Mouse (Mus musculus): ENCODE results near the gene Kif2c. TPM values are rescaled to one million over a fixed set of nuclear protein-coding genes. Genes with fewer than 3 reads are reported as not detected.
A peak's percentile ranks its signal among the peaks of the same experiment; 100 is the strongest.

Kif2c gene
- 0.05 and 0.16 TPM in 2 replicates for polyA plus RNA-seq (2012; rRNA removed)

- Histone ChIP-seq H3K4me3 (replicated peaks; ENCODE audit: insufficient read depth, low read depth, low read length) (peak within 1 kb of the TSS; percentile 68), H3K4me1 (ENCODE audit: control insufficient read depth, insufficient read depth, low read length) (peaks cover 3% of the 10 kb centered on the region; the same call in 1 of the 2 replicates), H3K27ac (ENCODE audit: insufficient read depth, low read length) (peak within 1 kb of the TSS; percentile 29; the same call in 1 of the 2 replicates), H3K27me3 (ENCODE audit: control insufficient read depth, insufficient read depth, low read length) (no peaks in the 10 kb centered on the region)
- no peak for TF ChIP-seq CTCF (IDR thresholded peaks at IDR 0.05; ENCODE audit: borderline replicate concordance, insufficient read depth, low read depth, low read length)
- TF ChIP-seq POLR2A (IDR thresholded peaks at IDR 0.05; ENCODE audit: borderline replicate concordance, insufficient read depth, low read length), result peak; percentile 54; the same call in 1 of the 2 replicates
- peak; percentile 90 to 94 for DNase-seq
- under 1% methylated on average over 42 of the region's 42 CpGs for WGBS
These were observed at the start of gene Kif2c for GRCm38 (mm10) chr4:117181863-117182758. Gene Kif2c, minus strand, starts transcription at chr4:117182639.

- Histone ChIP-seq H3K4me3 (replicated peaks; ENCODE audit: insufficient read depth, low read depth, low read length) (no peak overlapping the region), H3K27me3 (ENCODE audit: control insufficient read depth, insufficient read depth, low read length) (no peaks in the 10 kb centered on the region), H3K4me1 (ENCODE audit: control insufficient read depth, insufficient read depth, low read length) (no peaks in the 10 kb centered on the region), H3K27ac (ENCODE audit: insufficient read depth, low read length) (no peak overlapping the region)
- DNase-seq, result no peak
- no peak for TF ChIP-seq CTCF (IDR thresholded peaks at IDR 0.05; ENCODE audit: borderline replicate concordance, insufficient read depth, low read depth, low read length)
- no peak for TF ChIP-seq POLR2A (IDR thresholded peaks at IDR 0.05; ENCODE audit: borderline replicate concordance, insufficient read depth, low read length)
- WGBS, result 89% methylated on average over 2 of the region's 2 CpGs
These were observed 48.8 kb upstream of the Kif2c start for GRCm38 (mm10) chr4:117231208-117231607.

- Histone ChIP-seq H3K4me3 (replicated peaks; ENCODE audit: insufficient read depth, low read depth, low read length) (no peak overlapping the region), H3K27ac (ENCODE audit: insufficient read depth, low read length) (no peak overlapping the region), H3K27me3 (ENCODE audit: control insufficient read depth, insufficient read depth, low read length) (no peaks in the 10 kb centered on the region), H3K4me1 (ENCODE audit: control insufficient read depth, insufficient read depth, low read length) (no peaks in the 10 kb centered on the region)
- DNase-seq, result no peak
- no peak for TF ChIP-seq POLR2A (IDR thresholded peaks at IDR 0.05; ENCODE audit: borderline replicate concordance, insufficient read depth, low read length)
- peak; percentile 17; the same call in 1 of the 2 replicates for TF ChIP-seq CTCF (IDR thresholded peaks at IDR 0.05; ENCODE audit: borderline replicate concordance, insufficient read depth, low read depth, low read length)
- WGBS, result 60% methylated on average over 10 of the region's 10 CpGs
These were observed 47.9 kb upstream of the Kif2c start for GRCm38 (mm10) chr4:117230331-117230730.

- DNase-seq, result no peak
- Histone ChIP-seq H3K4me3 (replicated peaks; ENCODE audit: insufficient read depth, low read depth, low read length) (no peak overlapping the region), H3K4me1 (ENCODE audit: control insufficient read depth, insufficient read depth, low read length) (no peaks in the 10 kb centered on the region), H3K27ac (ENCODE audit: insufficient read depth, low read length) (no peak overlapping the region), H3K27me3 (ENCODE audit: control insufficient read depth, insufficient read depth, low read length) (no peaks in the 10 kb centered on the region)
- no peak for TF ChIP-seq POLR2A (IDR thresholded peaks at IDR 0.05; ENCODE audit: borderline replicate concordance, insufficient read depth, low read length)
- TF ChIP-seq CTCF (IDR thresholded peaks at IDR 0.05; ENCODE audit: borderline replicate concordance, insufficient read depth, low read depth, low read length), result no peak
- 85% methylated on average over 15 of the region's 15 CpGs for WGBS
These were observed 47.2 kb upstream of the Kif2c start for GRCm38 (mm10) chr4:117229590-117229989.

- Histone ChIP-seq H3K27me3 (ENCODE audit: control insufficient read depth, insufficient read depth, low read length) (no peaks in the 10 kb centered on the region), H3K4me1 (ENCODE audit: control insufficient read depth, insufficient read depth, low read length) (no peaks in the 10 kb centered on the region), H3K27ac (ENCODE audit: insufficient read depth, low read length) (no peak overlapping the region), H3K4me3 (replicated peaks; ENCODE audit: insufficient read depth, low read depth, low read length) (no peak overlapping the region)
- no peak for TF ChIP-seq CTCF (IDR thresholded peaks at IDR 0.05; ENCODE audit: borderline replicate concordance, insufficient read depth, low read depth, low read length)
- no peak for TF ChIP-seq POLR2A (IDR thresholded peaks at IDR 0.05; ENCODE audit: borderline replicate concordance, insufficient read depth, low read length)
- no peak for DNase-seq
These were observed 42.8 kb upstream of the Kif2c start for GRCm38 (mm10) chr4:117225250-117225649.

- TF ChIP-seq CTCF (IDR thresholded peaks at IDR 0.05; ENCODE audit: borderline replicate concordance, insufficient read depth, low read depth, low read length) (no peak), POLR2A (IDR thresholded peaks at IDR 0.05; ENCODE audit: borderline replicate concordance, insufficient read depth, low read length) (no peak)
- DNase-seq, result no peak
- Histone ChIP-seq H3K4me1 (ENCODE audit: control insufficient read depth, insufficient read depth, low read length) (no peaks in the 10 kb centered on the region), H3K27ac (ENCODE audit: insufficient read depth, low read length) (no peak overlapping the region), H3K4me3 (replicated peaks; ENCODE audit: insufficient read depth, low read depth, low read length) (no peak overlapping the region), H3K27me3 (ENCODE audit: control insufficient read depth, insufficient read depth, low read length) (no peaks in the 10 kb centered on the region)
- WGBS, result 88% methylated on average over 8 of the region's 8 CpGs
These were observed 41.7 kb upstream of the Kif2c start for GRCm38 (mm10) chr4:117224122-117224521.

GRCm38 (mm10) chr4:117223001-117223400 is 40.6 kb upstream of the Kif2c start:
- Histone ChIP-seq H3K27me3 (ENCODE audit: control insufficient read depth, insufficient read depth, low read length) (no peaks in the 10 kb centered on the region), H3K4me3 (replicated peaks; ENCODE audit: insufficient read depth, low read depth, low read length) (no peak overlapping the region), H3K4me1 (ENCODE audit: control insufficient read depth, insufficient read depth, low read length) (no peaks in the 10 kb centered on the region), H3K27ac (ENCODE audit: insufficient read depth, low read length) (no peak overlapping the region)
- TF ChIP-seq POLR2A (IDR thresholded peaks at IDR 0.05; ENCODE audit: borderline replicate concordance, insufficient read depth, low read length) (no peak), CTCF (IDR thresholded peaks at IDR 0.05; ENCODE audit: borderline replicate concordance, insufficient read depth, low read depth, low read length) (no peak)
- DNase-seq, result no peak
- WGBS, result 57% methylated on average over 5 of the region's 5 CpGs

- TF ChIP-seq CTCF (IDR thresholded peaks at IDR 0.05; ENCODE audit: borderline replicate concordance, insufficient read depth, low read depth, low read length), result no peak
- TF ChIP-seq POLR2A (IDR thresholded peaks at IDR 0.05; ENCODE audit: borderline replicate concordance, insufficient read depth, low read length), result no peak
- H3K4me1 ChIP-seq (ENCODE audit: control insufficient read depth, insufficient read depth, low read length), result no peaks in the 10 kb centered on the region
- no peak for DNase-seq
- no peaks in the 10 kb centered on the region for H3K27me3 ChIP-seq (ENCODE audit: control insufficient read depth, insufficient read depth, low read length)
- no peak overlapping the region for H3K4me3 ChIP-seq (replicated peaks; ENCODE audit: insufficient read depth, low read depth, low read length)
- no peak overlapping the region for H3K27ac ChIP-seq (ENCODE audit: insufficient read depth, low read length)
- 43% methylated on average over 9 of the region's 9 CpGs for WGBS
These were observed 39.4 kb upstream of the Kif2c start for GRCm38 (mm10) chr4:117221836-117222235.

Measured in cerebellum, adult 2 months (tissue).